Mouse (Mus musculus) brain, embryonic 14.5 days (tissue): ENCODE data around the gene Ift172. TPM values are rescaled to one million over a fixed set of nuclear protein-coding genes. Genes with fewer than 3 reads are reported as not detected.

ENCODE experiments used
- DNase-seq: peaks from one replicate; pipeline ENCODE4 v3.0.0-alpha.2; 2011; ENCODE audit warnings: low read depth
- CTCF ChIP-seq: fragments of 200-500 bp; IDR thresholded peaks from 2 replicates; pipeline ENCODE4 v1.5.1; 2012; ENCODE audit warnings: inconsistent platforms, mild to moderate bottlenecking, moderate library complexity, borderline replicate concordance; ENCODE audit not compliant: insufficient read depth, insufficient read length; ENCODE audit errors: extremely low read depth
- POLR2A ChIP-seq: fragments of 200-500 bp; IDR thresholded peaks from 2 replicates; pipeline ENCODE4 v1.6.1; 2012; ENCODE audit warnings: mild to moderate bottlenecking, inconsistent platforms, borderline replicate concordance; ENCODE audit not compliant: poor library complexity, insufficient read depth, insufficient read length, severe bottlenecking; ENCODE audit errors: extremely low read depth
- polyA plus RNA-seq: library from polyadenylated mRNA; depleted of rRNA; stranded (reverse); fragments of >200 nt; gene quantifications from 2 replicates; pipeline ENCODE4 v1.2.3, GENCODE M21; 2012

The Ift172 gene
- polyA plus RNA-seq, 1 experiment: 51.9 TPM

- no peak for TF ChIP-seq POLR2A
- no peak for TF ChIP-seq CTCF
- DNase-seq: no peak
Observed at GRCm38 (mm10) chr5:31294964-31295605, 4.2 kb upstream of the Ift172 start.

- TF ChIP-seq POLR2A (no peak), CTCF (no peak)
- no peak for DNase-seq
Observed at GRCm38 (mm10) chr5:31291361-31291688, 409 bp upstream of the Ift172 start.

GRCm38 (mm10) chr5:31289626-31290230 is 1.2 kb downstream of the Ift172 start:
- no peak for DNase-seq
- TF ChIP-seq CTCF (no peak), POLR2A (no peak)

- no peak for TF ChIP-seq POLR2A
- TF ChIP-seq CTCF: no peak
- DNase-seq: no peak
Observed at GRCm38 (mm10) chr5:31288655-31289054, 2.3 kb downstream of the Ift172 start.

GRCm38 (mm10) chr5:31288225-31288624 is 2.7 kb downstream of the Ift172 start:
- DNase-seq: no peak
- TF ChIP-seq POLR2A: no peak
- no peak for TF ChIP-seq CTCF

- DNase-seq: no peak
- TF ChIP-seq CTCF (no peak), POLR2A (no peak)
Observed at GRCm38 (mm10) chr5:31279245-31279988, 11.5 kb downstream of the Ift172 start.

- no peak for TF ChIP-seq CTCF
- no peak for TF ChIP-seq POLR2A
- no peak for DNase-seq
Observed at GRCm38 (mm10) chr5:31273018-31273417, 17.9 kb downstream of the Ift172 start.

- TF ChIP-seq CTCF: no peak
- TF ChIP-seq POLR2A: no peak
- DNase-seq: no peak
Observed at GRCm38 (mm10) chr5:31267686-31268085, 23.2 kb downstream of the Ift172 start.

- TF ChIP-seq CTCF (no peak), POLR2A (no peak)
- DNase-seq: no peak
Observed at GRCm38 (mm10) chr5:31266101-31266500, 24.8 kb downstream of the Ift172 start.

GRCm38 (mm10) chr5:31257616-31258015 is 33.3 kb downstream of the Ift172 start:
- TF ChIP-seq CTCF: no peak
- TF ChIP-seq POLR2A: no peak
- no peak for DNase-seq

GRCm38 (mm10) chr5:31255971-31256370 is 34.9 kb downstream of the Ift172 start:
- no peak for DNase-seq
- TF ChIP-seq CTCF (no peak), POLR2A (no peak)
